Mouse (Mus musculus) limb, embryonic 13.5 days (tissue): Measurements from ENCODE around the gene Kctd3. TPM values are rescaled to one million over a fixed set of nuclear protein-coding genes. Genes with fewer than 3 reads are reported as not detected.
"Not testable (repeated sequence)": the region's sequence is repeated elsewhere in the genome, so short reads cannot be mapped to it uniquely, and the experiment has no call there.

ENCODE experiments used
- ATAC-seq: fragments of 200-750 bp; cut with Nextera tagmentation; 2 replicates; pipeline ENCODE4 v1.8.0; 2017; ENCODE audit warnings: low read depth, moderate number of reproducible peaks, moderate TSS enrichment; ENCODE audit not compliant: low FRiP score
- H3K27ac ChIP-seq: fragments of 300-500 bp; sonication (generic); 2 replicates; pipeline ENCODE4 v1.5.1; 2015; ENCODE audit warnings: inconsistent platforms, mild to moderate bottlenecking, moderate library complexity
- H3K27me3 ChIP-seq: fragments of 300-500 bp; sonication (generic); 2 replicates; pipeline ENCODE4 v1.6.1; 2015; ENCODE audit warnings: mild to moderate bottlenecking, inconsistent platforms
- H3K36me3 ChIP-seq: fragments of 300-500 bp; sonication (generic); 2 replicates; pipeline ENCODE4 v1.6.1; 2015; ENCODE audit warnings: inconsistent platforms, mild to moderate bottlenecking, moderate library complexity
- H3K4me1 ChIP-seq: fragments of 300-500 bp; sonication (generic); 2 replicates; pipeline ENCODE4 v1.6.1; 2015; ENCODE audit warnings: inconsistent platforms
- H3K4me2 ChIP-seq: fragments of 300-500 bp; sonication (generic); replicated peaks from 2 replicates; pipeline ENCODE4 v1.6.1; 2015; ENCODE audit warnings: inconsistent platforms, mild to moderate bottlenecking, moderate library complexity
- H3K4me3 ChIP-seq: fragments of 300-500 bp; sonication (generic); 2 replicates; pipeline ENCODE4 v1.5.1; 2015; ENCODE audit warnings: moderate library complexity, mild to moderate bottlenecking, inconsistent platforms
- H3K9ac ChIP-seq: fragments of 300-500 bp; sonication (generic); 2 replicates; pipeline ENCODE4 v1.6.1; 2015; ENCODE audit warnings: mild to moderate bottlenecking, inconsistent platforms
- H3K9me3 ChIP-seq: fragments of 300-500 bp; sonication (generic); 2 replicates; pipeline ENCODE4 v1.6.1; 2016; ENCODE audit warnings: inconsistent platforms
- WGBS: fragments of 180-500 bp; shearing (Covaris S2); methylation state at CpG from one replicate; pipeline ENCODE4 v1.1.7; 2015; 5-methylcytosine and 5-hydroxymethylcytosine counted together
- polyA plus RNA-seq: library from polyadenylated mRNA; unstranded; fragments of >200 nt; fragmentation: Nextera tagmentation; extraction: Ambion mirVana; gene quantifications from 2 replicates; pipeline ENCODE4 v1.2.1, GENCODE M21; 2015

The Kctd3 gene
- polyA plus RNA-seq, 1 experiment from 2014 or later: 33.4 TPM

- no peak for ATAC-seq
Measured at GRCm38 (mm10) chr1:189039348-189039747, 31.7 kb upstream of the Kctd3 start.

GRCm38 (mm10) chr1:189032817-189033216 is 25.2 kb upstream of the Kctd3 start:
- not testable (repeated sequence) for H3K27me3 ChIP-seq, H3K9me3 ChIP-seq, ATAC-seq, H3K36me3 ChIP-seq, H3K9ac ChIP-seq, H3K4me1 ChIP-seq, H3K27ac ChIP-seq, H3K4me2 ChIP-seq, H3K4me3 ChIP-seq
- 96% methylated on average over 2 of the region's 2 CpGs for WGBS

More at GRCm38 (mm10) chr1:189039348-189039747, 31.7 kb upstream of the Kctd3 start:
- Histone ChIP-seq H3K36me3 (no peaks in the 10 kb centered on the region), H3K4me3 (no peak overlapping the region), H3K27me3 (no peaks in the 10 kb centered on the region), H3K27ac (no peak overlapping the region), H3K9me3 (no peaks in the 10 kb centered on the region), H3K4me1 (no peaks in the 10 kb centered on the region), H3K4me2 (no peak overlapping the region), H3K9ac (no peak overlapping the region)
- WGBS: 90% methylated on average over 5 of the region's 5 CpGs

- no peak overlapping the region for H3K4me2 ChIP-seq
Measured at GRCm38 (mm10) chr1:189030975-189031374, 23.3 kb upstream of the Kctd3 start.

DNA sequence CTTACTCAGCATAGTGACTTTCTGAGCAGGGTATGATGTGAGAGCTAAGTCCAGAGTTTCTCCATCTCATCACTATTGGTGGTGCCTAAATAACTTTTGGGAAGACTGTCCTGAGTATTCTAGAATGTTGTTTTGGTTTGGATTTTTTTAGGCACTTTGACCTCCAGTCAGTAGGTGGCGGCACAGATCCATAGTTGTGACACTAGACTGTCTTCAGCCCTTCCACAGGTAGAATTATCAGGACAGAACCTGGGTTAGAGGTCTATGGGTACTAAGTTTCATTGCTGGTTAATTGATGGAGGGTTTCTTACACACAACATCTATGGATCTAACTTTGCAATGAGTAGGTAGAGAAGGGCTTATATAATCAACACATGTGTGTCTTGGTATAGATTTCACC is 20.6 kb upstream of the Kctd3 start:
- Histone ChIP-seq H3K36me3 (no peaks in the 10 kb centered on the region), H3K27me3 (0 out of 2 replicates have a peak, but pooled peaks cover 3% of the 10 kb centered on the region), H3K9me3 (no peaks in the 10 kb centered on the region), H3K9ac (no peak overlapping the region), H3K4me1 (no peaks in the 10 kb centered on the region), H3K4me3 (no peak overlapping the region), H3K27ac (no peak overlapping the region), H3K4me2 (no peak overlapping the region)
- 62% methylated on average over 1 of the region's 1 CpGs for WGBS
- ATAC-seq: no peak

More at GRCm38 (mm10) chr1:189030975-189031374, 23.3 kb upstream of the Kctd3 start:
- no peaks in the 10 kb centered on the region for H3K4me1 ChIP-seq
- H3K27ac ChIP-seq: no peak overlapping the region
- H3K9me3 ChIP-seq: no peaks in the 10 kb centered on the region
- H3K4me3 ChIP-seq: no peak overlapping the region
- 78% methylated on average over 7 of the region's 7 CpGs for WGBS
- ATAC-seq: no peak
- no peak overlapping the region for H3K9ac ChIP-seq
- H3K27me3 ChIP-seq: 0 out of 2 replicates have a peak, but pooled peaks cover 3% of the 10 kb centered on the region
- H3K36me3 ChIP-seq: no peaks in the 10 kb centered on the region

DNA sequence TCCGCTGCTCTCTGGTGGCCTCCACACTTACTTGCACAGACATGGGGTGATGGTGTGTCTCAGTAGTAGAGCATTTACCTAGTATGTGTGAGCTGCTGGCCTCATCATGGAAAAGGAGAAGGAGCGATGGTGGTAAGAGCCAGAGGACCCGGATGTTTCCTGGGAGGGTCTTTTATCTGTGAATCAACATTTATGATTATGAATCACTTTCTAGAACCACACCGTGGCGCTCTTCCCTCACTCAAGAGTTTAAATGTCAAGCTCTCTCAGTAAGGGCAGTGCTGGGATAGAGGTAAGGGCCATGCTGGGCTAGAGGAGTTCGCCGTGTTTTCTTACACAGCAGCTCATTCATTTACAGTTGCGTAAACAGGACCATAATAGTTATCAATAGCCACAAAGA is 19.2 kb upstream of the Kctd3 start:
- Histone ChIP-seq H3K36me3 (no peaks in the 10 kb centered on the region), H3K4me2 (no peak overlapping the region), H3K27ac (no peak overlapping the region), H3K4me3 (no peak overlapping the region), H3K27me3 (0 out of 2 replicates have a peak, but pooled peaks cover 3% of the 10 kb centered on the region), H3K9me3 (no peaks in the 10 kb centered on the region), H3K4me1 (no peaks in the 10 kb centered on the region), H3K9ac (no peak overlapping the region)
- WGBS: 62% methylated on average over 8 of the region's 8 CpGs
- no peak for ATAC-seq

DNA sequence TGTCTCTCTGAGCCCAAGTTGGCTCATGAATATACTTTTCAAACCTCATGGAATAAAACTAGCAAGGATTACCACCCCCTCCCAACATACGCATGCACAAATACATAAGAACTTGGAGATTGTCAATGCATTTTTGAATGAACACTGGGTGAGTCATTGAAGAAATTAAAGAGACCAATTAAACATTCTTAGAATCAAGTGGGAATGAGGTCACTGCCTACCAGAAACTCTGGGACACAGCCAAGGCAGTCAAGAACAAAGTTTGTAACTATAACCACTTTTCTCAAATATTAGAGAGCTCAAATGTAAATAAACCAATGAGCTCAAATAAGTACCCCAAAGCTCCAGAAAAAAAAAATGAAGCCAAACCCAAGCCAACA is 16.1 kb upstream of the Kctd3 start:
- Histone ChIP-seq H3K4me1 (no peaks in the 10 kb centered on the region), H3K36me3 (no peaks in the 10 kb centered on the region), H3K9ac (no peak overlapping the region), H3K27me3 (0 out of 2 replicates have a peak, but pooled peaks cover 3% of the 10 kb centered on the region), H3K4me3 (no peak overlapping the region), H3K4me2 (no peak overlapping the region), H3K27ac (no peak overlapping the region), H3K9me3 (no peaks in the 10 kb centered on the region)
- no peak for ATAC-seq
- WGBS: 83% methylated on average over 1 of the region's 1 CpGs

DNA sequence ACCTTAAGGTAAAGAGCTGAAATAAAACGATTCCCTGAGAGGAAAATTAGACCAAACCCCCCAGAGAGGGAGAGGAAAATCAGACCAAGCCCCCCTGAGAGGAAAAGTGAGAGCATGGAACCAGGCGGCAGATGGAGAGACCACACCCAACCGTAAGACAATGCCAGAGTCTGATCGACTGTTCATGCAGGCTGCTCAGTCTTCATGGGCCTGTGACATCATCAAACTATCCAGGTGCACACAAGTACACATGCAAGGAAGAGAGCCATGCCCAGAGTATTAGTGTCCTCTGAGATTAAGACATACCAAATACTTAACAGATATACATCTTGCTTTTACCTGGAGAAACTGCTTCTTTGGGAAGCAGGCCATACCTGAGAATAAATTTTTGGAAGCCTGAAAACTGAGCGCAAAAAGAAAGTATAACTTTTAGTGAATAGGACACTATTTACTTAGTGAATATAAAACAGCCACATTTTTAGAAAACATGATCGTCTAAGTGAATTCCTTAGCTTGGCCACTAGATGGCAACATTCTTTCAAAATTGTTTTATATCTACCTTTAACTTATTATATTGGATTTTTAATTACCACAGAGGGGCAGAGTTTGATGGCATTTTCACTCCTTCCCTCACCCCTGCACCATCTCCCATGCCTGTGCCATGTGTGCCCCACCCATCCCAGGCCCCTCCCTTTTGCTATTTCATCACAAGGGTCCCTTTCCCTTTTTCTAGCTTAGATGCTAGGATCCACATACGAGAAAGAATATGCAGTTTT is 15.5 kb upstream of the Kctd3 start:
- no peaks in the 10 kb centered on the region for H3K4me1 ChIP-seq
- WGBS: 44% methylated on average over 7 of the region's 7 CpGs
- no peaks in the 10 kb centered on the region for H3K36me3 ChIP-seq
- no peak overlapping the region for H3K4me2 ChIP-seq
- ATAC-seq: no peak
- H3K9ac ChIP-seq: no peak overlapping the region
- no peak overlapping the region for H3K27ac ChIP-seq
- no peaks in the 10 kb centered on the region for H3K9me3 ChIP-seq
- no peak overlapping the region for H3K4me3 ChIP-seq
- 0 out of 2 replicates have a peak, but pooled peaks cover 3% of the 10 kb centered on the region for H3K27me3 ChIP-seq

DNA sequence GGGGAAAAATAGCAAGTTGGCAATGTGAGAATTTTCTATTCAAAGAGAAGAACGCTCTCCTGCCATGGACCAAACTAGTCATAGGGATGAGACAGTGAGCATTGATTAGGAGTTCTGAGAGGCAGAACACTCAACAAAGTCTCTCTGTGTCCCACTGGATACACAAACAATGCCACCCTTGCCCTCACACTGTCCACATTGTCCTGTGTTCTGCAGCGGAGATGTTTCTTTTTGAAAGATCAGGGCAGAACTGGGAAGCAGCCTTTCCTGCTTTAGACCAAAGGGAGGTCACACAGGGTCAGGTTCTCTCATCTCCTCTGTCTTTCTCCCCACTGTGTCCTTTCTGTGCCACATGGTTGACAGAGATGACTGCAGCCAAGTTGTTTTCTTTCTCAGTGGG is 7.7 kb upstream of the Kctd3 start:
- no peaks in the 10 kb centered on the region for H3K36me3 ChIP-seq
- no peak overlapping the region for H3K4me3 ChIP-seq
- H3K27me3 ChIP-seq: 0 out of 2 replicates have a peak, but pooled peaks cover 3% of the 10 kb centered on the region
- H3K9me3 ChIP-seq: no peaks in the 10 kb centered on the region
- H3K27ac ChIP-seq: no peak overlapping the region
- H3K4me2 ChIP-seq: no peak overlapping the region
- WGBS: 88% methylated on average over 2 of the region's 2 CpGs
- H3K9ac ChIP-seq: no peak overlapping the region
- peaks cover 27% of the 10 kb centered on the region for H3K4me1 ChIP-seq
- ATAC-seq: no peak

DNA sequence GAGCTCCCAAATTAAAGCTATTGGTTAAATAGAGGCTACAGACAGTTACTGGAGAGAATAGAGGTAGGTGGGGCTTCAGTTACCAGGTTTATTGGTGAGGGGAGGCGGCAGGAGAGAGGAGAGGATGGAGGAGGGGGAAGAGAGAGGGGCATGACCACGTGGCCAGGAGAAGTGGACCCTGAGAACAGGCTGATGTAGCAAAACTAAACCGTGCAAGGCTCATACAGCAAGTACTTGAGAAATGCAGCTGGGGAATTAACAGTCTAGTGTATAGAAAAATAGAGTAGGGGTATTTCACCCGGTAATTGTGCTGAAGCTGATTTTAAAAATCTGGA is 5.9 kb upstream of the Kctd3 start:
- Histone ChIP-seq H3K27me3 (0 out of 2 replicates have a peak, but pooled peaks cover 3% of the 10 kb centered on the region), H3K9ac (no peak overlapping the region), H3K9me3 (no peaks in the 10 kb centered on the region), H3K4me3 (peak overlapping the region; percentile 10; the same call in 1 of the 2 replicates), H3K4me2 (peak overlapping the region; percentile 52), H3K27ac (no peak overlapping the region), H3K36me3 (no peaks in the 10 kb centered on the region), H3K4me1 (peaks cover 27% of the 10 kb centered on the region)
- WGBS: 9% methylated on average over 4 of the region's 4 CpGs
- 0 out of 2 replicates have a peak, but pooled peaks have one; percentile 20 for ATAC-seq

- 5% methylated on average over 16 of the region's 16 CpGs for WGBS
- Histone ChIP-seq H3K4me1 (peaks cover 27% of the 10 kb centered on the region), H3K9ac (no peak overlapping the region), H3K27ac (no peak overlapping the region), H3K4me2 (peak overlapping the region; percentile 52), H3K4me3 (peak overlapping the region; percentile 10; the same call in 1 of the 2 replicates), H3K9me3 (no peaks in the 10 kb centered on the region), H3K27me3 (0 out of 2 replicates have a peak, but pooled peaks cover 3% of the 10 kb centered on the region), H3K36me3 (no peaks in the 10 kb centered on the region)
- ATAC-seq: no peak
Measured at GRCm38 (mm10) chr1:189012846-189013586, 5.4 kb upstream of the Kctd3 start.

DNA sequence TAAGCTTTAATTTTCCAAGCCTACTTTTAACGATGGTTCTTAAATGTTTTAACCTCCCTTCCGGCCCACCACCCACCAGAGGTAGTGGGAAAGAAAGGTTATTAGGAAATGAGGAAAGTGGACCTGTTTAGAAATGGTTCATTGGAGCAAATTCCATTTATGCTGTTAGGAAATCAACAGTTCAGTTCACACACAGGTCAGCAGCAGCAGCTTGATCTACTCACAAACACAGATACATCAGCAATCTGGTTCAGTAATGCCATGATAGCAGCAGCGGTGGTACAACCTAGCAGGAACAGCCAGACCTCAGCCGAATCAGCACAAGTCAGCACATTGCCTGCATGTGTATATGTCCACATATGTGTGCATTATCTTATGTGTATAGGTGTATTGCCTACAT is 3.0 kb upstream of the Kctd3 start:
- Histone ChIP-seq H3K36me3 (peaks cover 3% of the 10 kb centered on the region; the same call in 1 of the 2 replicates), H3K9ac (no peak overlapping the region), H3K27ac (no peak overlapping the region), H3K4me2 (no peak overlapping the region), H3K4me3 (no peak overlapping the region), H3K9me3 (no peaks in the 10 kb centered on the region), H3K27me3 (0 out of 2 replicates have a peak, but pooled peaks cover 3% of the 10 kb centered on the region), H3K4me1 (peaks cover 41% of the 10 kb centered on the region)
- WGBS: 75% methylated on average over 4 of the region's 4 CpGs
- ATAC-seq: no peak

DNA sequence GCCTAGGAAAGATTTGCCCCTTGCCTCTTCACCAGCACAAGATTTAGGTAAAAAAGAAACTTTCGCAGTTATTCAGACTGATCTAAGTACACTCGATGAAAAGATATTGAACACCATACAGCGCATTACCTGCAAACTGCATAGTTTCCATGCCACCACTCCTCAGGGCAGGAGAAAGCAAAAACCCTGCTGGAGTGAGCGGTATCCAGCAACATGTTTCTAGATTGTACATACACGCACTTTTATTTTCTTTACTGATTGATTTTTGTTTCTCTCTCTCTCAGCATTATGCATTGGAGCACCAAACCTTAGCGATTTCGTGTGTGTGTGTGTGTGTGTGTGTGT is 311 bp upstream of the Kctd3 start:
- ATAC-seq: 0 out of 2 replicates have a peak, but pooled peaks have one; percentile 35
- 47% methylated on average over 7 of the region's 7 CpGs for WGBS

More for the DNA sequence above, 311 bp upstream of the Kctd3 start:
- Histone ChIP-seq H3K4me2 (peak overlapping the region; percentile 44), H3K4me1 (peaks cover 29% of the 10 kb centered on the region), H3K4me3 (peak overlapping the region; percentile 96), H3K27ac (no peak overlapping the region), H3K36me3 (peaks cover 8% of the 10 kb centered on the region; the same call in 1 of the 2 replicates), H3K27me3 (no peaks in the 10 kb centered on the region), H3K9ac (no peak overlapping the region), H3K9me3 (no peaks in the 10 kb centered on the region)
